35 mouse cellular contexts compared by ENCODE assay signal in genomic region chr5:138775096-138775495, GRCm38 (mm10). TPM values are rescaled to one million over a fixed set of nuclear protein-coding genes. Genes with fewer than 3 reads are reported as not detected.
DNase-seq lines count a peak whose midpoint lies in the region; ATAC-seq lines count a peak whose summit lies in the region.
"Had no signal": no experiment of that assay in that cellular context is flagged by ENCODE, and none has a peak within 500 bp of the region (broad histone marks: within the 10 kb centered on the region; RNA-seq: fewer than 3 reads in every experiment).

No protein-coding gene starts in this region.

- DNase-seq in adrenal gland, adult 2 months, result peak; percentile 37
- DNase-seq in adrenal gland, adult 8-10 months, result no peak
- DNase-seq in 3134 (ENCODE audit: extremely low read depth, insufficient read length, low spot score) (peak; percentile 28), 416B (ENCODE audit: low read depth) (peak; percentile 17)
- DNase-seq in limb, embryonic 10.5 days (ENCODE audit: low spot score), result no peak
- no peak for DNase-seq in retina, postnatal 1 day
- DNase-seq: adrenal gland, postnatal 25 days; B cell, adult 2 months; cerebellum, adult 11 months; cerebellum, adult 2 months; cerebellum, adult 9-11 months; cerebellum, postnatal 25 days; gastrocnemius, postnatal 10 days; gastrocnemius, postnatal 36 days; heart, adult 2 months; heart, postnatal 14 days had no signal

- no peak for ATAC-seq in midbrain, embryonic 15.5 days (replicated peaks)
- ATAC-seq: forebrain, embryonic 13.5 days; forebrain, embryonic 16.5 days; intestine, postnatal 0 days; Patski had no signal

- H3K4me3 ChIP-seq in brown adipose tissue, adult 24 weeks (ENCODE audit: insufficient read depth, low read depth, low read length), result no peak overlapping the region
- H3K4me3 ChIP-seq in limb, embryonic 10.5 days, result no peak overlapping the region
- H3K4me3 ChIP-seq in midbrain, embryonic 15.5 days, result no peak overlapping the region
- H3K4me3 ChIP-seq: forebrain, embryonic 10.5 days; forebrain, embryonic 13.5 days; heart, adult 2 months; heart, embryonic 10.5 days; heart, embryonic 13.5 days; hindbrain, embryonic 12.5 days; hindbrain, embryonic 15.5 days had no signal

- no peak overlapping the region for H3K4me2 ChIP-seq in midbrain, embryonic 15.5 days
- H3K4me2 ChIP-seq: forebrain, embryonic 13.5 days; heart, embryonic 13.5 days; hindbrain, embryonic 12.5 days; hindbrain, embryonic 15.5 days had no signal

- no peaks in the 10 kb centered on the region for H3K36me3 ChIP-seq in limb, embryonic 10.5 days
- peaks cover 19% of the 10 kb centered on the region for H3K36me3 ChIP-seq in midbrain, embryonic 15.5 days (replicated peaks)
- H3K36me3 ChIP-seq: forebrain, embryonic 10.5 days; G1E; heart, embryonic 10.5 days; heart, embryonic 13.5 days had no signal

- H3K9me3 ChIP-seq in limb, embryonic 10.5 days (replicated peaks), result no peaks in the 10 kb centered on the region
- no peaks in the 10 kb centered on the region for H3K9me3 ChIP-seq in midbrain, embryonic 15.5 days
- H3K9me3 ChIP-seq: forebrain, embryonic 10.5 days; forebrain, embryonic 13.5 days; G1E; heart, embryonic 10.5 days; heart, embryonic 13.5 days; hindbrain, embryonic 12.5 days; hindbrain, embryonic 15.5 days had no signal

- H3K4me1 ChIP-seq in brown adipose tissue, adult 24 weeks (ENCODE audit: control insufficient read depth, insufficient read depth, insufficient read length, low read length), result peaks cover 22% of the 10 kb centered on the region
- peaks cover 5% of the 10 kb centered on the region; the same call in 1 of the 2 replicates for H3K4me1 ChIP-seq in limb, embryonic 10.5 days
- H3K4me1 ChIP-seq in midbrain, embryonic 15.5 days, result peaks cover 16% of the 10 kb centered on the region

- WGBS in limb, embryonic 10.5 days, result 93% methylated on average over 5 of the region's 5 CpGs
- 93% methylated on average over 5 of the region's 5 CpGs for WGBS in midbrain, embryonic 15.5 days

- no peaks in the 10 kb centered on the region for H3K27me3 ChIP-seq in limb, embryonic 10.5 days (ENCODE audit: low read depth, poor library complexity, severe bottlenecking)
- no peaks in the 10 kb centered on the region for H3K27me3 ChIP-seq in midbrain, embryonic 15.5 days (replicated peaks)
- H3K27me3 ChIP-seq: CH12.LX; forebrain, embryonic 13.5 days; heart, embryonic 13.5 days; hindbrain, embryonic 12.5 days; hindbrain, embryonic 15.5 days; Patski had no signal

- peak overlapping the region; percentile 71 for H3K27ac ChIP-seq in brown adipose tissue, adult 24 weeks (replicated peaks; ENCODE audit: low read depth, low read length)
- no peak overlapping the region for H3K27ac ChIP-seq in limb, embryonic 10.5 days
- no peak overlapping the region for H3K27ac ChIP-seq in midbrain, embryonic 15.5 days
- H3K27ac ChIP-seq: forebrain, embryonic 10.5 days; forebrain, embryonic 13.5 days; heart, adult 2 months; heart, embryonic 10.5 days; heart, embryonic 13.5 days; hindbrain, embryonic 12.5 days; hindbrain, embryonic 15.5 days had no signal

- no peak overlapping the region for H3K9ac ChIP-seq in midbrain, embryonic 15.5 days
- H3K9ac ChIP-seq: forebrain, embryonic 13.5 days; heart, embryonic 13.5 days; hindbrain, embryonic 12.5 days; hindbrain, embryonic 15.5 days had no signal

RNA-seq across cellular contexts. Expression of gene Fam20c, which starts 20.8 kb away (rescaled TPM):
- total RNA-seq in adrenal gland, adult 2 months (2021), result 10 to 100 TPM in 1 of 2 experiments, 1 to 10 TPM in 1; 8.4 to 20.5 TPM
- 37.7 and 39.7 TPM in 2 replicates for polyA plus RNA-seq in adrenal gland, adult 2 months (2012; rRNA removed)
- total RNA-seq in adrenal gland, adult 8-10 months (2022), result 10 to 100 TPM; 12.4 to 43.6 (median 20.6) TPM
- 19.0 and 33.0 TPM in 2 replicates for polyA plus RNA-seq in brown adipose tissue, adult 24 weeks (2012; ENCODE audit: insufficient read depth, insufficient read length, missing spikeins)
- polyA plus RNA-seq in limb, embryonic 10.5 days (2016; fragmentation: Nextera tagmentation; extraction: Ambion mirVana), result 1.1 and 1.3 TPM in 2 replicates
- 57.9 and 65.4 TPM in 2 replicates for polyA plus RNA-seq in midbrain, embryonic 15.5 days (2015; fragmentation: Nextera tagmentation; extraction: Ambion mirVana)
- polyA plus RNA-seq: G1E had no signal

RNA-seq across cellular contexts. Expression of gene Gm5294, which starts 44.8 kb away (rescaled TPM):
- not detected for total RNA-seq in adrenal gland, adult 2 months (2021)
- 0.18 TPM in 1 of 2 replicates, not detected in the other for polyA plus RNA-seq in adrenal gland, adult 2 months (2012; rRNA removed)
- total RNA-seq in adrenal gland, adult 8-10 months (2022), result not detected
- polyA plus RNA-seq in brown adipose tissue, adult 24 weeks (2012; ENCODE audit: insufficient read depth, insufficient read length, missing spikeins), result not detected in 2 replicates
- polyA plus RNA-seq in limb, embryonic 10.5 days (2016; fragmentation: Nextera tagmentation; extraction: Ambion mirVana), result not detected in 2 replicates
- polyA plus RNA-seq in midbrain, embryonic 15.5 days (2015; fragmentation: Nextera tagmentation; extraction: Ambion mirVana), result not detected in 2 replicates
- total RNA-seq: adrenal gland, postnatal 25 days; CH12.LX; common myeloid progenitor, adult 5-6 weeks; G1E; gastrocnemius, adult 18-20 months; gastrocnemius, postnatal 10 days; gastrocnemius, postnatal 36 days; heart, adult 2 months; heart, postnatal 14 days; hematopoietic stem cell, adult 5-6 weeks had no signal
- polyA plus RNA-seq: cerebellum, adult 2 months; embryonic facial prominence, embryonic 11.5 days; embryonic facial prominence, embryonic 14.5 days; forebrain, embryonic 10.5 days; forebrain, embryonic 13.5 days; forebrain, embryonic 16.5 days; G1E; heart, adult 2 months; heart, embryonic 10.5 days; heart, embryonic 13.5 days; intestine, embryonic 14.5 days; intestine, postnatal 0 days; Patski had no signal

Comparison
In these comparisons a context has a peak if more than half of its experiments do, and no peak if none do; other contexts are left out.
1. DNase-seq: peak in adrenal gland, adult 2 months (single experiment), 3134 (single experiment) and 416B (single experiment); none in adrenal gland, adult 8-10 months (single experiment), limb, embryonic 10.5 days (single experiment) and retina, postnatal 1 day (single experiment).